In genomic region chr10:22148441-22149072, GRCm38 (mm10) we compare ENCODE assay signal across 8 mouse cellular contexts. TPM values are rescaled to one million over a fixed set of nuclear protein-coding genes. Genes with fewer than 3 reads are reported as not detected.
A peak's percentile ranks its signal among the peaks of the same experiment; 100 is the strongest.
DNase-seq lines count a peak whose midpoint lies in the region; ATAC-seq and TF ChIP-seq lines count a peak whose summit lies in the region.

No protein-coding gene starts in this region.

- DNase-seq in 3134 (ENCODE audit: extremely low read depth, insufficient read length, low spot score): peak; percentile 89
- peak; percentile 81 for DNase-seq in T-cell, adult 2 months (ENCODE audit: low spot score)
- DNase-seq in embryonic facial prominence, embryonic 10.5 days (ENCODE audit: low spot score): peak; percentile 89
- peak; percentile 80 for DNase-seq in kidney, postnatal 0 days (ENCODE audit: low spot score)
- DNase-seq in lung, postnatal 36 days: peak; percentile 87
- DNase-seq in ovary, postnatal 36 days (ENCODE audit: low spot score): peak; percentile 83
- DNase-seq in urinary bladder, postnatal 36 days (ENCODE audit: low spot score in 2 of 2): peak; percentile 76 to 84

- peak overlapping the region; percentile 80 for H3K9ac ChIP-seq in heart, embryonic 14.5 days (ENCODE audit: low read length)
- H3K9ac ChIP-seq in kidney, postnatal 0 days (ENCODE audit: low read depth, low read length): peak overlapping the region; percentile 79

- peak overlapping the region; percentile 92 for H3K27ac ChIP-seq in embryonic facial prominence, embryonic 10.5 days (replicated peaks)
- H3K27ac ChIP-seq in heart, embryonic 14.5 days (replicated peaks in 1 of 2; ENCODE audit: control insufficient read depth in 1 of 2, insufficient read depth in 1 of 2, low read depth in 2 of 2, low read length in 2 of 2): peak overlapping the region; percentile 38 to 41; a peak in 2 of 4 replicates
- peak overlapping the region; percentile 47; the same call in 1 of the 2 replicates for H3K27ac ChIP-seq in kidney, postnatal 0 days

- peak overlapping the region; percentile 80 for H3K4me3 ChIP-seq in embryonic facial prominence, embryonic 10.5 days
- H3K4me3 ChIP-seq in heart, embryonic 14.5 days (ENCODE audit: control insufficient read depth in 1 of 2, insufficient read depth in 1 of 2, low read depth in 1 of 2, low read length in 2 of 2): peak overlapping the region; percentile 73 to 76
- H3K4me3 ChIP-seq in kidney, postnatal 0 days (replicated peaks; ENCODE audit: low read depth, low read length): peak overlapping the region; percentile 78

- TF ChIP-seq CTCF in kidney, postnatal 0 days (IDR thresholded peaks at IDR 0.05; ENCODE audit: low read depth): peak; percentile 69

- peaks cover 3% of the 10 kb centered on the region; the same call in 1 of the 2 replicates for H3K36me3 ChIP-seq in embryonic facial prominence, embryonic 10.5 days (replicated peaks)
- no peaks in the 10 kb centered on the region for H3K36me3 ChIP-seq in heart, embryonic 14.5 days (ENCODE audit: control insufficient read depth, insufficient read depth, low read length)
- H3K36me3 ChIP-seq in kidney, postnatal 0 days (ENCODE audit: insufficient read depth, low read length): no peaks in the 10 kb centered on the region

- ATAC-seq in heart, embryonic 14.5 days (ENCODE audit: insufficient number of reproducible peaks, insufficient read depth, low FRiP score, low read depth): peak; percentile 71
- ATAC-seq in kidney, postnatal 0 days (replicated peaks; ENCODE audit: low FRiP score, low read depth): peak; percentile 92

- under 1% methylated on average over 50 of the region's 50 CpGs for WGBS in embryonic facial prominence, embryonic 10.5 days
- under 1% methylated on average over 47 of the region's 50 CpGs for WGBS in heart, embryonic 14.5 days
- WGBS in kidney, postnatal 0 days: 0% methylated on average over 44 of the region's 50 CpGs

- H3K4me2 ChIP-seq in heart, embryonic 14.5 days (ENCODE audit: low read length): peak overlapping the region; percentile 95
- peak overlapping the region; percentile 97 for H3K4me2 ChIP-seq in kidney, postnatal 0 days (ENCODE audit: low read length)

- H3K4me1 ChIP-seq in embryonic facial prominence, embryonic 10.5 days: peaks cover 26% of the 10 kb centered on the region
- peaks cover 8% of the 10 kb centered on the region in 2 experiments; a peak in 3 of 4 replicates for H3K4me1 ChIP-seq in heart, embryonic 14.5 days (ENCODE audit: control insufficient read depth in 2 of 2, insufficient read depth in 2 of 2, low read length in 2 of 2)
- peaks cover 6% of the 10 kb centered on the region; the same call in 1 of the 2 replicates for H3K4me1 ChIP-seq in kidney, postnatal 0 days (replicated peaks; ENCODE audit: insufficient read depth, low read length)

- H3K9me3 ChIP-seq in embryonic facial prominence, embryonic 10.5 days: no peaks in the 10 kb centered on the region
- H3K9me3 ChIP-seq in heart, embryonic 14.5 days (ENCODE audit: control insufficient read depth, low read length): no peaks in the 10 kb centered on the region
- no peaks in the 10 kb centered on the region for H3K9me3 ChIP-seq in kidney, postnatal 0 days (replicated peaks; ENCODE audit: low read length)

- peaks cover 46% of the 10 kb centered on the region for H3K27me3 ChIP-seq in embryonic facial prominence, embryonic 10.5 days (replicated peaks; ENCODE audit: low read depth, poor library complexity, severe bottlenecking)
- peaks cover 11% of the 10 kb centered on the region for H3K27me3 ChIP-seq in heart, embryonic 14.5 days (ENCODE audit: control insufficient read depth, insufficient read depth, low read length)
- H3K27me3 ChIP-seq in kidney, postnatal 0 days (ENCODE audit: insufficient read depth, low read length): peaks cover 7% of the 10 kb centered on the region

RNA-seq across cellular contexts. Expression of gene E030030I06Rik, which starts 0.5 kb away (rescaled TPM):
- polyA plus RNA-seq in embryonic facial prominence, embryonic 10.5 days (2016; fragmentation: Nextera tagmentation; extraction: Ambion mirVana): 17.6 and 23.7 TPM in 2 replicates
- 12.9 and 20.7 TPM in 2 replicates for polyA plus RNA-seq in heart, embryonic 14.5 days (2014; fragmentation: Nextera tagmentation; extraction: Ambion mirVana)
- polyA plus RNA-seq in kidney, postnatal 0 days (2015; fragmentation: Nextera tagmentation; extraction: Ambion mirVana): 37.1 and 37.8 TPM in 2 replicates

RNA-seq across cellular contexts. Expression of gene Raet1e, which starts 9.8 kb away (rescaled TPM):
- polyA plus RNA-seq in embryonic facial prominence, embryonic 10.5 days (2016; fragmentation: Nextera tagmentation; extraction: Ambion mirVana): 12.2 and 16.1 TPM in 2 replicates
- polyA plus RNA-seq in heart, embryonic 14.5 days (2014; fragmentation: Nextera tagmentation; extraction: Ambion mirVana): 1.6 and 2.7 TPM in 2 replicates
- 6.8 and 7.2 TPM in 2 replicates for polyA plus RNA-seq in kidney, postnatal 0 days (2015; fragmentation: Nextera tagmentation; extraction: Ambion mirVana)

RNA-seq across cellular contexts. Expression of gene H60b, which starts 9.8 kb away (rescaled TPM):
- polyA plus RNA-seq in embryonic facial prominence, embryonic 10.5 days (2016; fragmentation: Nextera tagmentation; extraction: Ambion mirVana): 0.25 and 0.72 TPM in 2 replicates
- 0.19 and 0.75 TPM in 2 replicates for polyA plus RNA-seq in heart, embryonic 14.5 days (2014; fragmentation: Nextera tagmentation; extraction: Ambion mirVana)
- 0.88 TPM in 2 replicates for polyA plus RNA-seq in kidney, postnatal 0 days (2015; fragmentation: Nextera tagmentation; extraction: Ambion mirVana)

Comparison
In these comparisons a context has a peak if more than half of its experiments do, and no peak if none do; other contexts are left out.
1. Peak in every context shown above with its lines: DNase-seq, ATAC-seq, H3K4me3 ChIP-seq and H3K27ac ChIP-seq.
2. H3K27ac ChIP-seq: peak in every context shown above with its lines; median percentile 92 in embryonic facial prominence, embryonic 10.5 days; 47 in kidney, postnatal 0 days; 40 in heart, embryonic 14.5 days.